Mouse (Mus musculus): Measurements from ENCODE around the gene Tshr. TPM values are rescaled to one million over a fixed set of nuclear protein-coding genes. Genes with fewer than 3 reads are reported as not detected.

Gene Tshr
- polyA plus RNA-seq, 1 experiment, result 0.13 TPM

- no peaks in the 10 kb centered on the region for H3K4me1 ChIP-seq (ENCODE audit: control insufficient read depth, insufficient read depth, insufficient read length)
- H3K4me3 ChIP-seq (ENCODE audit: extremely low read depth, insufficient read depth, insufficient read length), result no peak overlapping the region
- no peaks in the 10 kb centered on the region for H3K36me3 ChIP-seq (ENCODE audit: control insufficient read depth, insufficient read depth, low read length)
- no peak overlapping the region for H3K27ac ChIP-seq (ENCODE audit: insufficient read depth, low read length)
- TF ChIP-seq CTCF (IDR thresholded peaks at IDR 0.05; ENCODE audit: extremely low read depth, insufficient read depth, insufficient read length, insufficient replicate concordance) (no peak), POLR2A (IDR thresholded peaks at IDR 0.05; ENCODE audit: low read depth, low read length) (no peak)
- peaks cover 3% of the 10 kb centered on the region; the same call in 1 of the 2 replicates for H3K27me3 ChIP-seq (ENCODE audit: control insufficient read depth, insufficient read depth, low read length)
- 11% methylated on average over 12 of the region's 12 CpGs for WGBS
- DNase-seq (ENCODE audit: low read depth in 1 of 2, low spot score in 2 of 2), result no peak
Observed at GRCm38 (mm10) chr12:91401049-91401352, 16.6 kb downstream of the Tshr start.

- 79% methylated on average over 4 of the region's 4 CpGs for WGBS
- no peak for DNase-seq (ENCODE audit: low read depth in 1 of 2, low spot score in 2 of 2)
Observed at GRCm38 (mm10) chr12:91410306-91410705, 25.9 kb downstream of the Tshr start.

DNA sequence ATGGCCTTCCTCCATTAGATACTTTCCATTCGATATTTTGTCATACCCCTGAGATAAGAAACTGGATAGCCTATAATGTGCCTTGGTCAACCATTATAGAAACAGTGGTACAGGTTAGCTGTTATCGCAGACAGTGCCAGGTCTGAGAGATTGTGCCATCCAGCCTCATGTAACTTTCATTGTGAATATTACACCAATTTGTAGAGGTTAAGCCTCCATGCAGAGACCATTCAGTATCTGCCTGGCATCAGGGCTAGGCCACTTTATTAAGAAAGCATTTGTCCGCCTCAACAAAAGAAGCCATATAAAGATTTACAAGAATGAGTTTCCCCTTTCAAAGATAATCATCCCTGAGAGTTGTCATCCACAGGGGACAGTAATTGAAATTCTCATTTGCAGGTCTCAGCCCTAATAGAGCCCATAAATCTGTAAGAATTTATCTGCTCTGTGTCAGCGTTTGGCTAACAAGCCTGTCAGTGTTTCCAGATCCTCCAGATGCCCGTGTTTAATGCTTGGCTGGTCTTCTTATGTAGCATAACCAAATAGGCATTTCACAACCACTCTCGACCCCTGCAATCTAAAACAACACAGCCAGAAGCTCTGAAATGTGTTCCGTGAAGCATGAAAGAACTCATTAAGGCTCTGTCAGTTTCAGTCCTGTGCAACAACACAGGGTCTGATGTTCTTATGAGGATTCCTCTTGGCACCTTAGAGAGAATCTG, 28.3 kb downstream of the Tshr start:
- no peak for DNase-seq (ENCODE audit: low read depth in 1 of 2, low spot score in 2 of 2)
- Histone ChIP-seq H3K27me3 (ENCODE audit: control insufficient read depth, insufficient read depth, low read length) (no peaks in the 10 kb centered on the region), H3K27ac (ENCODE audit: insufficient read depth, low read length) (no peak overlapping the region), H3K4me1 (ENCODE audit: control insufficient read depth, insufficient read depth, insufficient read length) (no peaks in the 10 kb centered on the region), H3K4me3 (ENCODE audit: extremely low read depth, insufficient read depth, insufficient read length) (no peak overlapping the region), H3K36me3 (ENCODE audit: control insufficient read depth, insufficient read depth, low read length) (no peaks in the 10 kb centered on the region)
- WGBS, result 78% methylated on average over 7 of the region's 7 CpGs
- TF ChIP-seq POLR2A (IDR thresholded peaks at IDR 0.05; ENCODE audit: low read depth, low read length) (no peak), CTCF (IDR thresholded peaks at IDR 0.05; ENCODE audit: extremely low read depth, insufficient read depth, insufficient read length, insufficient replicate concordance) (no peak)

More at GRCm38 (mm10) chr12:91410306-91410705, 25.9 kb downstream of the Tshr start:
- Histone ChIP-seq H3K36me3 (ENCODE audit: control insufficient read depth, insufficient read depth, low read length) (no peaks in the 10 kb centered on the region), H3K4me1 (ENCODE audit: control insufficient read depth, insufficient read depth, insufficient read length) (no peaks in the 10 kb centered on the region), H3K27me3 (ENCODE audit: control insufficient read depth, insufficient read depth, low read length) (no peaks in the 10 kb centered on the region), H3K27ac (ENCODE audit: insufficient read depth, low read length) (no peak overlapping the region), H3K4me3 (ENCODE audit: extremely low read depth, insufficient read depth, insufficient read length) (no peak overlapping the region)
- TF ChIP-seq CTCF (IDR thresholded peaks at IDR 0.05; ENCODE audit: extremely low read depth, insufficient read depth, insufficient read length, insufficient replicate concordance) (no peak), POLR2A (IDR thresholded peaks at IDR 0.05; ENCODE audit: low read depth, low read length) (no peak)

DNA sequence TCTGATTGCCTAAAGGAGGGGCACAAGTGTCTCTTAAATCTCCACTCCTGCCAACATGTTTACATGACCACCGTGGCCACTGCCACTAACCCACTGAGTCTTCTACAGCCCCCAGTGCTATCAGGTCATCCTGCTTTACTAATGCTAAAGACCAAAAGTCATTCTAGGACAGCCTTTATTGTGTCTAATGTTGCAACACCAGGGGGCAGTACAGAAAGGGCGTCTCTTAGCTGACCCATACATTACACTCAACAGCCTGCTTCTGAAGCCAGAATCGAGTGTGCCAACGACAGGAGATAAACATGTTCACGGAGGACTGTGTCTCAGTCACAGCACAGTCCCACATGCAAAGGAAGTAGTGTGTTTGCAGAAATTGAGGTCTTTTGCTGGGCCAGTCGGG, 30.7 kb downstream of the Tshr start:
- Histone ChIP-seq H3K4me3 (ENCODE audit: extremely low read depth, insufficient read depth, insufficient read length) (no peak overlapping the region), H3K4me1 (ENCODE audit: control insufficient read depth, insufficient read depth, insufficient read length) (no peaks in the 10 kb centered on the region), H3K27me3 (ENCODE audit: control insufficient read depth, insufficient read depth, low read length) (no peaks in the 10 kb centered on the region), H3K27ac (ENCODE audit: insufficient read depth, low read length) (no peak overlapping the region), H3K36me3 (ENCODE audit: control insufficient read depth, insufficient read depth, low read length) (no peaks in the 10 kb centered on the region)
- no peak for TF ChIP-seq CTCF (IDR thresholded peaks at IDR 0.05; ENCODE audit: extremely low read depth, insufficient read depth, insufficient read length, insufficient replicate concordance)
- TF ChIP-seq POLR2A (IDR thresholded peaks at IDR 0.05; ENCODE audit: low read depth, low read length), result no peak
- DNase-seq (ENCODE audit: low read depth in 1 of 2, low spot score in 2 of 2), result no peak
- 79% methylated on average over 6 of the region's 6 CpGs for WGBS

GRCm38 (mm10) chr12:91416828-91417227, 32.5 kb downstream of the Tshr start:
- no peak for TF ChIP-seq CTCF (IDR thresholded peaks at IDR 0.05; ENCODE audit: extremely low read depth, insufficient read depth, insufficient read length, insufficient replicate concordance)
- no peak for TF ChIP-seq POLR2A (IDR thresholded peaks at IDR 0.05; ENCODE audit: low read depth, low read length)
- DNase-seq (ENCODE audit: low read depth in 1 of 2, low spot score in 2 of 2), result no peak
- H3K27ac ChIP-seq (ENCODE audit: insufficient read depth, low read length), result no peak overlapping the region
- H3K4me3 ChIP-seq (ENCODE audit: extremely low read depth, insufficient read depth, insufficient read length), result no peak overlapping the region
- H3K4me1 ChIP-seq (ENCODE audit: control insufficient read depth, insufficient read depth, insufficient read length), result no peaks in the 10 kb centered on the region
- H3K36me3 ChIP-seq (ENCODE audit: control insufficient read depth, insufficient read depth, low read length), result no peaks in the 10 kb centered on the region
- 93% methylated on average over 7 of the region's 7 CpGs for WGBS
- H3K27me3 ChIP-seq (ENCODE audit: control insufficient read depth, insufficient read depth, low read length), result no peaks in the 10 kb centered on the region

- no peak overlapping the region for H3K27ac ChIP-seq (ENCODE audit: insufficient read depth, low read length)
- no peaks in the 10 kb centered on the region for H3K27me3 ChIP-seq (ENCODE audit: control insufficient read depth, insufficient read depth, low read length)
- H3K4me1 ChIP-seq (ENCODE audit: control insufficient read depth, insufficient read depth, insufficient read length), result no peaks in the 10 kb centered on the region
- H3K4me3 ChIP-seq (ENCODE audit: extremely low read depth, insufficient read depth, insufficient read length), result no peak overlapping the region
- peak in 1 of 2 experiments; percentile 37 for DNase-seq (ENCODE audit: low read depth in 1 of 2, low spot score in 2 of 2)
- H3K36me3 ChIP-seq (ENCODE audit: control insufficient read depth, insufficient read depth, low read length), result no peaks in the 10 kb centered on the region
- WGBS, result 40% methylated on average over 7 of the region's 7 CpGs
- TF ChIP-seq POLR2A (IDR thresholded peaks at IDR 0.05; ENCODE audit: low read depth, low read length) (no peak), CTCF (IDR thresholded peaks at IDR 0.05; ENCODE audit: extremely low read depth, insufficient read depth, insufficient read length, insufficient replicate concordance) (peak; percentile 45; the same call in 1 of the 2 replicates)
Observed at GRCm38 (mm10) chr12:91418791-91419190, 34.4 kb downstream of the Tshr start.

- 69% methylated on average over 9 of the region's 9 CpGs for WGBS
- Histone ChIP-seq H3K27ac (ENCODE audit: insufficient read depth, low read length) (no peak overlapping the region), H3K4me1 (ENCODE audit: control insufficient read depth, insufficient read depth, insufficient read length) (no peaks in the 10 kb centered on the region), H3K36me3 (ENCODE audit: control insufficient read depth, insufficient read depth, low read length) (no peaks in the 10 kb centered on the region), H3K4me3 (ENCODE audit: extremely low read depth, insufficient read depth, insufficient read length) (no peak overlapping the region), H3K27me3 (ENCODE audit: control insufficient read depth, insufficient read depth, low read length) (no peaks in the 10 kb centered on the region)
- TF ChIP-seq POLR2A (IDR thresholded peaks at IDR 0.05; ENCODE audit: low read depth, low read length) (no peak), CTCF (IDR thresholded peaks at IDR 0.05; ENCODE audit: extremely low read depth, insufficient read depth, insufficient read length, insufficient replicate concordance) (no peak)
- no peak for DNase-seq (ENCODE audit: low read depth in 1 of 2, low spot score in 2 of 2)
Observed at GRCm38 (mm10) chr12:91421272-91421671, 36.9 kb downstream of the Tshr start.

Data from spleen, adult 2 months (tissue).